Mouse (Mus musculus): ENCODE measurements at regions not wholly inside any gene's neighbourhood (a gene's known extent, or its start where the extent isn't known, plus 50 kb on each side); places are given as distances from the start of the nearest gene placed in this dataset.
"Not testable (repeated sequence)": the region's sequence is repeated elsewhere in the genome, so short reads cannot be mapped to it uniquely, and the experiment has no call there.

DNA sequence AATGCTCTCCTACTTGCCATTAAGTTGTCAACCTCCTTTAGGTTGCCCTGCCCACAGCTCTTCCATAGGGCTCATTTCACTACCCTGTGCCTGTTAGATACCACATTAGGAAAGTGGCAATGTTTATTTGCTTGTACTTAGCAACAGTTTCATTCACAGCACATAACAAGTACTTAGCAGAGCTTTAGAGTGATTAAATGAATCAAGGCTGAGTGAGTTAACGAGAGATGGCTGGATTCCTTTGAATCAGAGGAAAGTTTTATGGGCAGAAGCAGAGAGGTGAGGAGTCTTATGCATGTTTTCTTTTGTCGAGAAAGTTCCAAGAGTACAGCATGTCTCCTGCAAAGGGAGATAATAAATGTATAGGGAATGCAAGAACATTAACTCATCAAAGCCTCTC is 60.5 kb downstream of the Ptgs2 start:
- DNase-seq: no peak

DNA sequence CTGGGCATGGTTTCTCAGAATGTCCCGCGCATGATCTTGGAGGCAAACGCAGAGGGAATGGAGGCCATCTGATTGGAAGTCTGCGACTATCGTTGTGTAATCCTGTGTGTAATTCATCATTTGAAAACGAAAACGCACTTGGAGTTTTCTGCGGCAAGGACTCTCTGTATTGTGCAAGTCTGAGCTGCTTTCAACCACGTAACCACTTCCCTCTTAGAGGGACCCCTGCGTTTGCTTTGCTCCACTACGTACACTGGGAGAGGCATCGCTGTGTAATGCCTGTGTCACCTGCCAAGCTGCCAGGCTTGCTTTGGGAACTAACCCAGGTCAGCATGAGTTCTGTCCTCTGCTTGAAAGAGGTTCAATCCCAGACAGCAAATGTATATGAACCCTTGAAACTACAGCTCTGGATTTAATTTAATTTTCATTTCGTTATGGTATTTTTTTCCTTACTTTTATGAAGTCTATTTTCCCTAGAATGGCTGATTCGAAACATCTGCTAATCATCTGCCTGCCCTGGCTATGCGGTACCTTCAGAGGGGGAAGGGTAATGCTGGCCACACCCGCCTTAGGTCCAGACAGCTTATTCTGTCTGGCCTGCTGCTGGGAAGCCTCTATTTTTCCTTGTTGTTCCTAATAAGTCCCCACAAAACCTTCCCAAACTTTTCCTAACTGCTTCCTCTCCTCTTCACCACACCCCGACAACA is 65.2 kb downstream of the Ptgs2 start:
- peak; percentile 68 to 72 for DNase-seq

- no peak for DNase-seq
Observed at GRCm38 (mm10) chr1:150165597-150165973, 65.8 kb downstream of the Ptgs2 start.

DNA sequence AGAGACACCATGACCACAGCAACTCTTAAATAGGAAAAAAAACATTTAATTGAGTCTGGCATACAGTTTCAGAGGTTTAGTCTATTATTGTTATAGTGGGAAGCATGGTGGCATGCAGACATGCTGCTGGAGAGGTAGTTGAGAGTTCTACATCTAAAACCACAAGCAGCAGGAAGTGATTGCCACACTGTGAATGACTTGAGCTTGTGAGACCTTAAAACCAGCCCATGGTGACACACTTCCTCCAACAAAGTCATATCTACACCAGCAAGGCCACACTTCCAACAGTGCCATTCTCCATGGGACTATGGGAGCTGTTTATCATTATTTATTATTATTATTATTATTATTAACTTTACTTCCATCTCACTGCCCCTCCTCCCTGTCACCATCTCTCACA is 67.3 kb downstream of the Ptgs2 start:
- peak in 1 of 2 experiments; percentile 5 for DNase-seq

DNA sequence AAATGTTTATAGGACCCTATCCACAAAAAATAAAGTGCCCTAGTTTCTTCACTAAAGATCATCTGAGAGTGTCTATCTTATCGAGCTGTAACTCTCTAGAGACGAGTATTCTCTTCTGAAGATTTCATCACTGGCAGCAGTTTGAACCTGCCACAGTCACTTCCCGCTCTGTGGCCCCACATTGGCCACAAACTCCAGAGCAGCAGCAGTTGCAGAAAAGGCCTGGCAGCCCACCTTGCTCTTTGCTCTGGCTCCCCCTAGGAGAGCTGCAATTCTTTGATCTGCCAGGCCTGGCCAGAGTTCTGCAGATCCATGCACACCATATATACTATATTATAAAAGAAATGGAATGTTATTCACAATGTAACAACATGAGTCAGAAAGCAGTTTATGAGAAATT is 74.4 kb downstream of the Ptgs2 start:
- DNase-seq: no peak

DNA sequence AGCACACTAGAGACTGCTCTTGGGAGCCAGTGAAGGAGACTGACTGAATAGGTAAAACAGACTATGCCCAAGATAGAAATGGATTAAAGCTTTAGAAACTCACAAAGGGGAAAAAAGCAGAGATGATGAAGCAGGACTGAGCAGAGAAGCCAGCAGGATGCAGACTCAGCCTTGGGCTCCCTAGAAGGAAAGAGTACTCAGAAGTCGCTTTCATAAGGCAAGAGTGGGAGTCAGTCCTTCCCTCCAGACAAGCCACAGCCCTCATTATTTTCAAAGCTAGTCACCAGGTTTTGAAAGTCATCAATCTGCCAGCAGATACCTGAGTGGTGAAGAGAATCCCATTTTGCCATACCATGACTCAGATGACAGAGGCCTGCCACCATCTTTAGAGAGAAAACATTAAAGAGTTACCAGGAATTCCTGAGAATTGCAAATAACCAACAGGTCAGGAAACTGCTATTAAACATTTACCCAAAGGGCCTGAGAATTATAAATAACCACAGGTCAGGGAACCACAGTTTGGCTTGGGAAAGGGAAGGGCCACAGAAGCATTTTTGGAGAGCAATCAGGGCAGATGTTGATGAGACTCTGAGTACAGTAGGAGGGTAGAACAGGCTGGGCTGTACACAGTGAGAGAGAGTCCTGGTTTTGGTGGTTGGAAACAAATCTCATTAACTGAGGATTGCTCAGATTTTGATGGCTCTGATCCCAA is 77.4 kb downstream of the Ptgs2 start:
- DNase-seq: no peak

GRCm38 (mm10) chr1:150202022-150202421 is 102.2 kb downstream of the Ptgs2 start:
- no peak for DNase-seq

DNA sequence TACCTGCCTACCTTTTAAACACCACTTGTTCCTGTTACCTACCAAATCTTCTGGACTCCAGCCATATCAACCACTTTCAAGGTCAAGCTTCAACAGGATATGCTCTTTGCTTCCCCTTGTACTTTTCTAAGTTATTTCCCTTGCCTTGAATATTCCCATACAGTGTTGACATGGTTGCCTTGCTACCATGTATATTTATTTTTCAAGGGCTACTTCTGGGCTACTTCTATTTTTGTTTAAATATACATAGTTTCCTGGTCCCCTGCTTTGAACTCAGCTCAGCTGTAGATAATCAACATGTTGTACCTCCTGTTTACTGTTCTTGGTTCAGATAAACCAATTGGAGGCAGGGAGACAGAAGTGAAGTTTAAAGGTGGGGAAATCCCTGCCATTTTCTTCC is 106.8 kb upstream of the Pdc start:
- peak in 1 of 2 experiments; percentile 28 for DNase-seq

GRCm38 (mm10) chr1:150216672-150217071 is 102.5 kb upstream of the Pdc start:
- DNase-seq: no peak

- DNase-seq: no peak
Observed at GRCm38 (mm10) chr1:150218802-150219201, 100.4 kb upstream of the Pdc start.

GRCm38 (mm10) chr1:150225529-150225928 is 93.7 kb upstream of the Pdc start:
- DNase-seq: no peak

GRCm38 (mm10) chr1:150239504-150239903 is 79.7 kb upstream of the Pdc start:
- not testable (repeated sequence) for DNase-seq

GRCm38 (mm10) chr1:150240110-150240509 is 79.1 kb upstream of the Pdc start:
- no peak for DNase-seq

GRCm38 (mm10) chr1:150241153-150241552 is 78.1 kb upstream of the Pdc start:
- no peak for DNase-seq

DNA sequence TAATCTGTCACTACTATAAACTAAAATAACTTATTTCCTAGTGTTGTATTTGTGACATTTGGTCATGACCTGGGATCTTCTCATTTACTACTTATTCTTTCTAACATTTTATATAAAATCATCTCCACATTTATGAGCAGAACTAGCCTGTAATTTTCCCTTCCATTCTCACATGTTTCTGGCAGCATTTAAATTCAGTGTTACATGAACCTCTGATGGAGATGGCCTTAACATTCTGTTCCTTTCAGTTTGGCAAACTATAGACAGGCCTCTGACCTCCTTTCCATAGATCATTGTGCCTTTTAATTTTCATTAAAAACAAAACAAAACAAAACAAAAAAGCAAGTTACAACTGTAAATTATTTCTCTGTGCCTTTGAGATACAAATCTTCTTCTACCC is 77.1 kb upstream of the Pdc start:
- no peak for DNase-seq

- DNase-seq: no peak
Observed at GRCm38 (mm10) chr1:150244916-150245315, 74.3 kb upstream of the Pdc start.

- no peak for DNase-seq
Observed at GRCm38 (mm10) chr1:150251422-150251821, 67.8 kb upstream of the Pdc start.

GRCm38 (mm10) chr1:150251876-150252275 is 67.3 kb upstream of the Pdc start:
- DNase-seq: no peak

- peak in 1 of 2 experiments; percentile 25 for DNase-seq
Observed at GRCm38 (mm10) chr1:150257596-150257995, 61.6 kb upstream of the Pdc start.

GRCm38 (mm10) chr1:150260355-150260754 is 58.9 kb upstream of the Pdc start:
- no peak for DNase-seq

DNA sequence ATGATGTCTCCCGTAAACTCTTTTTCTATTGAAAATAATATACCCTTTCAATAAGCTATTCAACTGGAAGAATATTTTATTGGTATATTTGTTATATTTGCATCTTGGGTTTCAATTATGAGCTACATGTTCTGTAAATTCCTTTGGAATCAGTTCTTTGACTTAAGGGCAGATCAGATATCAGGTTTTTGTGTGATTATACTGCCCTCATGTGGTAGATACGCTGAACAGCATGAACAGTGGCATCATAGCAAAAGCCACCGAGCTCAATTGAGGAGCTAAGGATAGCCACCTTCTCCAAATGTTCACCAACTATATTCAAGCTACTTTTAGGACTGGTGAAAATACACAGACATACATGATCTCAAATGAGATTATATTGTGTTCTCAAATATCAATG is 52.7 kb upstream of the Pdc start:
- no peak for DNase-seq

GRCm38 (mm10) chr1:150267003-150267402 is 52.2 kb upstream of the Pdc start:
- DNase-seq: no peak

Measured in lung, adult 18-20 months (tissue).